Mouse (Mus musculus): ENCODE results near the gene Fabp7.

DNA sequence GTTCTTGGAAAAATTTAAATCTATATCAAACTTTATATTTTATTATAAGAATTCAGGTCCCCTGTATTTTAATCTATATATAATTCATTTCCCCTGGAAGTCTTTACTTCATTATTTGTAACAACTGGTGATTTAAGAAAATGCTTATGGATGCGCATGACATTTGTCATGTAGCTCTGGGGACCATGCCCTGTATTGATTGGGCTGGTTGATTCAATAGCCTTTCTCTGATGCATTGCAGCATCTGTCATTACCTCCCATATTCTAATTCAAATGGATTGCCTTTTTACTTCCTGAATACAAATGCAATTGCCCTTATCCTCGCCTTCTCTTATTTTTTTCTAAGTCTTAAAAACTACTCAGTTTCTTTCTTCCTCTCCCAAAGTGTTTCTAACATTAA lies 29.6 kb downstream of the Fabp7 start:
- no peak for TF ChIP-seq POLR2A (IDR thresholded peaks at IDR 0.05; ENCODE audit: borderline replicate concordance, insufficient read depth, low read length)
- TF ChIP-seq CTCF (IDR thresholded peaks at IDR 0.05; ENCODE audit: borderline replicate concordance, insufficient read depth, low read depth, low read length): no peak
